Mouse (Mus musculus): ENCODE results near the gene Snx17.

The Snx17 gene

GRCm38 (mm10) chr5:31192939-31193630 lies at the start of gene Snx17, which contains the start of gene Eif2b4:
TSS of gene Snx17 (plus strand) at chr5:31193227.
TSS of gene Eif2b4 (minus strand) at chr5:31193430.
- DNase-seq (ENCODE audit: low spot score): peak; percentile 100

DNA sequence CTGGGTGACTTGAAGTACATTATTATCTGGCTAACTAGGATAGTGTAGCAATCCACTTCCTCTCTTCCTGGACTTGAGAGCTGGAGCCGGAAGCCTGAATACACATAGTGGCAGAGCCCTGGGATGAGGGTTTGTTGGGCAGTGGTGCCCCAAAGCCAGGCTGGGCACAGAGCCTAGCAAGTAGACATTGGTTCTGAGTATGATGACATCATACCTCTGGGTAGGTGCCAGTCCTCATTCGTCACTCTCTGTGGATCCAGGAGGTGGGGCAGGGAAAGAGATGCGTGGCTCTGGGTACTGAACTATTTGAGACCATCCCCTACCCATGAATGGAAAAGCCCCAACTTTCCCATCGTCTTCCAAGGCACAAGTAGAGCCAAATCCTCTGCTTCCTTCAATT lies 43.2 kb upstream of the Snx17 start:
- no peak for DNase-seq (ENCODE audit: low spot score)

DNA sequence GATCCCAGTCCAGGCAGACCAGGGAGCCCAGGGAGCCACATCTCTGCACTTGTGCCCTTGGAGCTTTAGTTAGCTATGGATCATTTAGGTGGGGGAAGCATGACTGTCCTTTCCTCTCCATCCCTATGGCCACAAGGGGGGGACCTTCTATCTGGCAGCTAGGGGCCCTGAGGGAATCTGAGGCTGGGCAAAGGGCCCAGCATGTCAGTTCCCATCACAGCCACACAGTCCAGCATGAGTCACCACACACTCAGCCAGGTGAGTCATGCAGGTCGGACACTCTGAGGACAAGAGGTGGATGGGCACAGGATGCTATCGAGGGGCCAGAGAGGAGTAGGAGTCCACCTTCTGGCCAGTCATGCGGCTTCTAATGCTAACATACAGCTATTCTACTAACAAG lies 41.3 kb upstream of the Snx17 start:
- DNase-seq (ENCODE audit: low spot score): no peak

- DNase-seq (ENCODE audit: low spot score): no peak
Observed at GRCm38 (mm10) chr5:31153516-31154151, 39.4 kb upstream of the Snx17 start.

- peak; percentile 51 for DNase-seq (ENCODE audit: low spot score)
Observed at GRCm38 (mm10) chr5:31154152-31154553, 38.9 kb upstream of the Snx17 start, which contains the start of gene Mpv17. TSS of gene Mpv17 (minus strand) at chr5:31154251.

DNA sequence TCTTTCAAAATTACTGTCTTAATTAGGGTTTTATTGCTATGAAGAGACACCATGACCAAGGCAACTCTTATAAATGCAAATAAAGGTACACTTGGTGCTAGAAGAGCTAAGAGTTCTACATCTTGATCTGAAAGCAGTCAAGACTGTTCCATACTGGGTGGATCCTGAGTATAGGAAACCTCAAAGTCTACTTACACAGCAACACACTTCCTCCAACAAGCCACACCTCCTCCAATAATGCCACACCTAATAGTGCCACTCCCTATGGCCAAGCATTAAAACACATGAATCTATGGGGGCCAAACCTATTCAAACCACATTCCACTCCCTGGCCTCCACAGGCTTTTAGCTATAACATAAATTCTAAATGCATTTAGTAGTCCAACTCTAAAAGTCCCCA lies 30.6 kb upstream of the Snx17 start:
- no peak for DNase-seq (ENCODE audit: low spot score)

DNA sequence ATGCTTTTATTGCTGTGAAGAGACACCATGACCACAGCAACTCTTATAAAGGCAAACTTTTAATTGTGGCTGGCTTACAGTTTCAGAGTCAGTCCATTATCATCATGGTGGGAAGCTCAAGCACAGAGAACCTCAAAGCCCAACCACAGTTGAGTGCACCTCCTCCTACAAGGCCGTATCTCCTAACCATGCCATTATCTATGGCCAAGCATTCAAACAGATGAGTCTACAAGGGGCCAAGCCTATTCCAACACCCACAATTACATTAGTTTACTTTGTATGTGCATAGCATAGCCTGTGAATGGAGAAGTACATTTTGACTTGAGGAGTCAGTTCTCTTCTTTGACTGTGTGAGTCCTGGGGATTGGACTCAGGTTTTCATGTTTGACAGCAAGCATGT lies 28.1 kb upstream of the Snx17 start:
- DNase-seq (ENCODE audit: low spot score): no peak

DNA sequence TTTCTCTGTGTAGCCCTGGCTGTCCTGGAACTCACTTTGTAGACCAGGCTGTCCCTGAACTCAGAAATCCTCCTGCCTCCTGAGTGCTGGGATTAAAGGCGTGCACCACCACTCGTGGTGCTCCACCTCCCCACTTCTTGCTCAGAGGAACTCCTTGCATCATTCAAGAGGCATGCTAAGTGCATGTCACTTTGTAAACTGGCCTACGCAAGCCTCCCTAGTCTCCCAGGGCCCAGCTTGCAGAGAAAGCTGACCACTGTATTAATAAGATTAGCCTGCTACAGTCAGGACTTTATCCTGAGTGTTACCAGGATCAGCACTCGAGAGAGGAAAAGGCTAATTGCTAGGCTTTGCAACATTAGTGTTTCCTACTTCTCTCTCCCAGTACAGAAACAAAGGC lies 24.4 kb upstream of the Snx17 start:
- no peak for DNase-seq (ENCODE audit: low spot score)

DNA sequence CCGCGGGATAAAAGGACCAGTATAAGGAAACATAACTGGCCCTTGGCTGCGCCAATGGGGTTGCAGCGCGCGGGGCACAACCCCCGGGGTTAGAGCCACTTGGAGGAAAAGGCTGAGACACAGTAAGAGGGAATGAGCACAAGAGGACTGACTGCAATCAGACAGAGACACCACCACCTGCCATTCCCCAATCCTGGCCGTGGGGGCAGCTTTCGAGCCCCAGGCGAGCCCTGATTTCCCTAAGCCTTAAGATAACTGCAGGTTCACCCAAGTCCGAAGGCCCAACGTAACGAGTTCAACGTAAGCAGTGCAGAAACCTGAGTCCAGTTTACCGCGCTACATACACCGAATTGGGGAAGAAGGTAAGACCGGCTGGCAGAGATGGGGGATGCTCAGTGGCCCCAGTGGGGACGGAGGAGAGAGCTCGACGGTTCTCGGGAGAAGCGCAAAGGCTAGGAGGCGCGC lies 13.7 kb upstream of the Snx17 start:
- no peak for DNase-seq (ENCODE audit: low spot score)

DNA sequence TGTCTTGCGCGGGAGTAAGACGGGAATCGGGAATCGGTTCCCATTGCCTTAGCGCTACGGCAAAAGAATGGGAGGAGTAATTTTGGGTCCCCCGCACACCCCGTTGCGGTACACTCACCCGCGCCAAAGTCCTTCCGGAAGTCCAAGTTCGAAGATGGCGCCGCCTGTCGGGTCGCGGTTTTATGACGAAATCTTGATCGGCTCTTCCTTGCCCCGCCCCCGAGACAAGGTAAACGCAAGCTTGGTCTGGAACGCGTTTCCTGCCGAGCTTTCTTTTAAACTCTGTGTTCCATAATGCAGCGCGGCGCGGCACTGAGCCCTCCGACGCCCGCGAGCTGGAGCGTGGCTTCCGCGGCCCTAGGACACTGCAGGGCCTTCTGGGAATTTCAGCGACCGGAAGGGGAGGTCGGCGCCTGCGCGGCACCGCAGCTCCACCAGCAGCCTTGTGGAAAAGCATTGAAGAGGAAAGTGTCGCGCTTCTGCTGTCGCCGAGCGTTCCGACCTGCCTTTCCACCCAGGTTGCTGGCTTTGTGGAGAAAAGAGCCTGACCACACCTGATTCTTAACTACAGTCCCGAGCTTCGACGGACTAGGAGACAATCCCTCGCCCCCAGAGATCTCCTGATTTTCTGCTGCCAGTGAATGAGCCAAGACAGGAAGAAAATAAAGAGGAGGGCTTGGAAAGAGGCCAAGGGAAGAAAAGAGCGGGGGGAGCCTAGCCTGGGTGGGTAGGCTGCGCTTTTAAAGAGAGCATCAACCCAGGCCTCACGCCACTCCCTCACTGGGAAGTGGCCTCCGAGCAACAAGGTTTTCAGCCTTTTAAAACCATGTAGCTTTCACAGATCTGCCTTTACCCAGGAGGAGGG lies 13.0 kb upstream of the Snx17 start, which contains the start of the genes Gm29609 and Gtf3c2:
Gene Gm29609, minus strand, starts transcription at position 146 of the 865 bp plus-strand sequence.
Gene Gtf3c2, minus strand, starts transcription at position 379 of the 865 bp plus-strand sequence.
- peak; percentile 92 for DNase-seq (ENCODE audit: low spot score)

DNA sequence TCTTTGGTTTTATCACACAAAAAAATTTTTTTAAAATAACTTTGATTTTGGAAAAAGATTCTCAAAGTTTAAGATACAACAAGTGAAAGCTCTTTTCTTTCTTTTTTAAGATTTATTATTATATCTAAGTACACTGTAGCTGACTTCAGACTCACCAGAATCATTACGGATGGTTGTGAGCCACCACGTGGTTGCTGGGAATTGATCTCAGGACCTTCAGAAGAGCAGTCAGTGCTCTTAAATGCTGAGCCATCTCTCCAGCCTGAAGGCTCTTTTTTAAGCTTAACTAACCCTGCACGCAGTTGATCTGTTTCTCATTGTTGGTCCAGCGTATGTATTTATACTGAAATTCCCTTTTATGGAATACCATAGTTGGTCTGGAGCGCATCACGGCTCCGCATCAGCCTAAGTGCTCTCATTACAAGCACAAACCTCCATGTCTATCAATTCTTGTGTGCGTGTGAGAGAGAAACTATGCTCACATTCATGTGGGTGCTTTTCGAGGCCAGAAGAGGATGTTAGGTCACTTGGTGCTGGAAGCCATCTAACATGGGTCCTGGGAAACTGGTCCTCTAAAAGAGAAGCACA lies 11.8 kb upstream of the Snx17 start:
- no peak for DNase-seq (ENCODE audit: low spot score)

GRCm38 (mm10) chr5:31183678-31184077 lies 9.3 kb upstream of the Snx17 start:
- DNase-seq (ENCODE audit: low spot score): no peak

DNA sequence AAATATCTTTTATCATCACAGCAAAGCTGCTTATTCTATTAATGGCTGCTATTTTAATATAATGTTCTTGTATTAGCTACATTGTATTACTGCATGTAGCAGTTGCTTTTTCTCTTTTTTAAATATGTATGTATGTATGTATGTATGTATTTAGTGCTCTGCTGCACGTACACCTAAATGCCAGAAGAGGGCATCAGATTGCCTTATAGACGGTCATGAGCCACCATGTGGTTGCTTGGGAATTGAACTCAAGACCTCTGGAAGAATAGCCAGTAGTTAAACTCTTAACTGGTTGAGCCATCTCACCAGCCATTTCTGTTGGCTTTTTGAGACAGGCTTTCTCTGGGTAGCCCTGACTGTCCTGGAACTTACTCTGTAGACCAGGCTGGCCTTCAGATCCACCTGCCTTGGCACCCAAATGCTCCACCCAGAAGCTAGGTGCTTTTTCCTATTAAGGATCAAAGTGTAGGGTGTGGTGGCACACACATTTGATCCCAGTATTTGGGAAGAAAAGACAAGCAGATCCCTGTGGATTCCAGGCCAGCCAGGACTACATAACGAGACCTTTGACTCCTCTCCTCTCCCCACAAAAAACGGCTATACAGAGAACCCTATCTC lies 4.7 kb upstream of the Snx17 start:
- DNase-seq (ENCODE audit: low spot score): no peak

DNA sequence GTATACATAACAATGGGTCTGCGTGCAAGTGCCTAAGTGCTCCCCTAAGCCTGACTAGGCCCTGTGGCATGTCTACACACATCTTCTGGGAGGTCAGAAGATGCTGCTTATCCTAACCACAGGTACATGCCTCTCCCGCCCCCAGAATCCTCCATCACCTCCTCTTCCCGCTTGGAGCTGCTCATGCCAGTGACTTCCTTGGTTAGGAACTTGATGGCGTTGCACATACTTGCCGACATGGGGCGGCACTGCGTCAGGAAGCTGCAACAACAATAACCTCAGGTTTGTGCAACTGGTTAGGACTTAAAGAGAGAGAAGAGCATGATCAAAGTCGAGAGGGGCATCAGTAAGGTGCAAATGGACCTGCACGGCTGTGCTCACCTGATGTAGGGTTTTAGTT lies 2.8 kb upstream of the Snx17 start:
- no peak for DNase-seq (ENCODE audit: low spot score)

DNA sequence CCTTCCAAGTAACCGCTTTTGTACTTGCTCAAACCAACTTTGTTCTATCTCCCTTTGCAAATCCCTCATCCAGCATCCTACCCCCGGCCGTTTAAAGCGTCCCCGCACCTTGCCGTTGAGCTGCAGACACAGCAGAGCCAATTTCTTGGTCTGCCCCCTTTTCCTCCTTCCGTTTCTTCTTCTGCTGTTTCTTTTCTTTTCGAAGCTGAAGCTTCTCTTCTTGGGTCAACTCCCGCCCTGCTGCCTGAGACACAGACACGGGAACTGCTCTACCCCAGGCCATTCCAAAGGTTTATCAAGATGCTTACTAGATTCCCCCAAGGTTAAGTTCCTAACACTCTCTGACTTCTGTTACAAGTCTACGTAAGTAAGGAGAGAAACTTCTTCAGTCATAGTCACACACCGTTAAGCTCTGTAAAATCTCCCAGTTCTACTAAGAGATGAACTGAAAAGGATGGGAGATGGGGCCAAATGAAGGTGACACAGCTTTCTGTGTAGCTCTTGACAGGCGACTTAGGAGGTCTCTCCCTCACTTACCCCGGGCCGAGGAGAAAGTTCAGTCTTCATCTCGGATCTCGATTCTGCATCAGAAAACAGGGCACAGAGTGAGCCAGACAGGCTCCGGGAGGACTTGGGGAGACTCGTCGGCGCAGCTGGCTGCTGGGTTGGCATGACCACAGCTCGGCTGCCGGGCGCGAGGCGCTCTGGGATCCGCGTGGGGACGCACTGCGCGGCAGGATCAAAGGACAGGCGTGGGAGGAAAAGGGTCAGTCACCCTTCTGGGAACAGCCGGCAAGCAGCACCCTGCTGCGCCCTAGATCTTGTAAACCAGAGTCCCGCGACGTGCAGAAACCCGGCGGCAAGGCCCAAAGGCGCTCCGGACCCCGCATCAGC lies 735 bp upstream of the Snx17 start:
- no peak for DNase-seq (ENCODE audit: low spot score)

GRCm38 (mm10) chr5:31193631-31194281 lies 729 bp downstream of the Snx17 start:
- DNase-seq (ENCODE audit: low spot score): no peak

DNA sequence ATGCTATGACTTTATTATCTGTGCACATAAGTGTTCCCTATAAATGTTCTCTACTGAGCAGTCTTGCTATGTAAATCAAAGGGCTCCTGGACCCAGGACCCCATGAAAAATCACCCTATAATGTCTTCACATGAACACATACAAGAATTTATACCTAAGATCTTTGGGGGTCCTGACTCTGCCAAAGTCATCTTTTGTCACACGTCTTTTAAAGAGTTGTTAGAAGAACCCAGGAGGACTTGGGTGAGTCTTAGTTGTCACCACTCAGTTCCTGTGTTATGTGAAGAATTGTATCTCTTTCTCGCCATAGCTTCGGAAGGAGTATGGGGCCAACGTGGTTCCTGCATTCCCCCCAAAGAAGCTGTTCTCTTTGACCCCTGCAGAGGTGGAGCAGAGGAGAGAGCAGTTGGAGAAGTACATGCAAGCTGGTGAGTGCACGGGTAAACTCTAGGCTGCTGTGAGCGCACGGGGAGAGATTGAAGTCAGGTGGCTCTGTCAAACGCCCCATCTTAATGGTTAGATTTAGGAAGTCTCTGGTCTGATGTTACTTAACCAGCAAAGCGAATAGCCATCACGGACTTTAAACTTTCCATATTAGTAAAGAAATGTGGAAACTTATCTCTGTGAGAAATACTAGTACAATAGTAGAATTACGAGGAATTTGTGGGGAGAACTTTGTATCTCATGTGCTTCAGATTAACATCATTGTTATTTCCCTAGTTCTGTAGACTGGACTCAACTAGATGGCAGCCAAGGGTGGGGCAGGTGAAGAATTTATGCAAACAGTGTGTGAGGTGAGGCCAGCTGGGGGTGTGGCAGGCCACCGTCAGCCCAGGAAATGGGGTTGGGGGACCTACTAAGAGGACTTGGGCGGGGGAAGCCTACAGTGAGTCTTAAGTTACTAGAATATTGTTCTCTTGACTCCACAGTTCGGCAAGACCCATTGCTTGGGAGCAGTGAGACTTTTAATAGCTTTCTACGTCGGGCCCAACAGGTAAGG lies 1.8 kb downstream of the Snx17 start:
- no peak for DNase-seq (ENCODE audit: low spot score)

DNA sequence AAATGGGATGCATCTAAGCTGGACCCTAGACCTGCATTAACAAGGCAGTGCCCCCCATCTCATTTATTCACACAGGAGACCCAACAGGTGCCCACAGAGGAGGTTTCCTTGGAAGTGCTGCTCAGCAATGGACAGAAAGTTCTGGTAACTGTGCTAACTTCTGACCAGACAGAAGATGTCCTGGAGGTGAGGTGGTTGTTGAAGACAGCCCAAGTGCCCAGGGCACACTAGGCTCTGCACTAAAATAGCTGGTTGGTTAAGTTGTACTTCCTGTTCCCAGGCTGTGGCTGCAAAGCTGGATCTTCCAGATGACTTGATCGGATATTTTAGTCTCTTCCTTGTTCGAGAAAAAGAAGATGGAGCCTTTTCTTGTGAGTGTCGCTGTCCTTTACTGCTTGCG lies 2.6 kb downstream of the Snx17 start:
- no peak for DNase-seq (ENCODE audit: low spot score)

GRCm38 (mm10) chr5:31196207-31196606 lies 3.2 kb downstream of the Snx17 start:
- DNase-seq (ENCODE audit: low spot score): no peak
